Mouse (Mus musculus): ENCODE measurements around the gene Btbd9. TPM values are rescaled to one million over a fixed set of nuclear protein-coding genes. Genes with fewer than 3 reads are reported as not detected.

Gene Btbd9
- total and polyA plus RNA-seq, 3 experiments = 24.7 to 33.8 TPM; not detected in 1

GRCm38 (mm10) chr17:30180197-30180596 is 396.1 kb downstream of the Btbd9 start:
- Histone ChIP-seq H3K27me3 (ENCODE audit: control insufficient read depth in 1 of 2, insufficient read depth in 2 of 2, low read length in 2 of 2) (no peaks in the 10 kb centered on the region), H3K4me3 (ENCODE audit: control insufficient read depth in 1 of 2, insufficient read depth in 1 of 2, low read depth in 2 of 2, low read length in 2 of 2) (no peak overlapping the region), H3K9ac (ENCODE audit: control insufficient read depth, low read depth, low read length, poor library complexity, severe bottlenecking) (no peak overlapping the region), H3K27ac (ENCODE audit: control insufficient read depth, low read depth, low read length) (no peak overlapping the region), H3K36me3 (ENCODE audit: control insufficient read depth in 1 of 2, insufficient read depth in 2 of 2, low read length in 2 of 2) (peaks cover 0 to 9% of the 10 kb centered on the region in 2 experiments; a peak in 2 of 4 replicates), H3K4me1 (ENCODE audit: control insufficient read depth in 1 of 2, insufficient read depth in 2 of 2, low read length in 2 of 2) (peaks cover 0 to 4% of the 10 kb centered on the region in 2 experiments; a peak in 2 of 4 replicates), H3K79me2 (ENCODE audit: control insufficient read depth, insufficient read depth, low read length, poor library complexity) (no peaks in the 10 kb centered on the region), H3K9me3 (replicated peaks; ENCODE audit: insufficient read depth, low read length) (no peaks in the 10 kb centered on the region)
- no peak for DNase-seq (ENCODE audit: low read depth, low spot score)
- TF ChIP-seq CHD1 (IDR thresholded peaks at IDR 0.05; ENCODE audit: low read depth, low read length) = no peak
- no peak for TF ChIP-seq TBP (IDR thresholded peaks at IDR 0.05; ENCODE audit: low read depth, low read length)
- no peak for TF ChIP-seq CHD2 (IDR thresholded peaks at IDR 0.05; ENCODE audit: low read length)

- Histone ChIP-seq H3K27me3 (ENCODE audit: control insufficient read depth in 1 of 2, insufficient read depth in 2 of 2, low read length in 2 of 2) (no peaks in the 10 kb centered on the region), H3K9ac (ENCODE audit: control insufficient read depth, low read depth, low read length, poor library complexity, severe bottlenecking) (no peak overlapping the region), H3K4me3 (ENCODE audit: control insufficient read depth in 1 of 2, insufficient read depth in 1 of 2, low read depth in 2 of 2, low read length in 2 of 2) (no peak overlapping the region), H3K9me3 (replicated peaks; ENCODE audit: insufficient read depth, low read length) (no peaks in the 10 kb centered on the region), H3K36me3 (ENCODE audit: control insufficient read depth in 1 of 2, insufficient read depth in 2 of 2, low read length in 2 of 2) (peaks cover 0 to 9% of the 10 kb centered on the region in 2 experiments; a peak in 2 of 4 replicates), H3K4me1 (ENCODE audit: control insufficient read depth in 1 of 2, insufficient read depth in 2 of 2, low read length in 2 of 2) (peaks cover 0 to 4% of the 10 kb centered on the region in 2 experiments; a peak in 2 of 4 replicates), H3K27ac (ENCODE audit: control insufficient read depth, low read depth, low read length) (no peak overlapping the region), H3K79me2 (ENCODE audit: control insufficient read depth, insufficient read depth, low read length, poor library complexity) (no peaks in the 10 kb centered on the region)
- DNase-seq (ENCODE audit: low read depth, low spot score) = no peak
- no peak for TF ChIP-seq USF1 (IDR thresholded peaks at IDR 0.05; ENCODE audit: low read depth, low read length)
- TF ChIP-seq BHLHE40 (IDR thresholded peaks at IDR 0.05; ENCODE audit: borderline replicate concordance, low read depth, low read length) = no peak
- TF ChIP-seq MAZ (IDR thresholded peaks at IDR 0.05; ENCODE audit: low read depth, low read length) = no peak
- TF ChIP-seq MXI1 (IDR thresholded peaks at IDR 0.05; ENCODE audit: low read depth, low read length) = no peak
- no peak for TF ChIP-seq ZKSCAN1 (IDR thresholded peaks at IDR 0.05; ENCODE audit: low read depth, low read length)
- TF ChIP-seq MYC (IDR thresholded peaks at IDR 0.05; ENCODE audit: low read depth, low read length) = no peak
- no peak for TF ChIP-seq POLR2AphosphoS2 (IDR thresholded peaks at IDR 0.05; ENCODE audit: low read length)
- TF ChIP-seq RAD21 (IDR thresholded peaks at IDR 0.05; ENCODE audit: low read depth, low read length) = no peak
- no peak for TF ChIP-seq ZC3H11A (IDR thresholded peaks at IDR 0.05; ENCODE audit: low read depth, low read length)
Measured at GRCm38 (mm10) chr17:30178402-30178801, 397.9 kb downstream of the Btbd9 start.

GRCm38 (mm10) chr17:30177435-30177834 is 398.9 kb downstream of the Btbd9 start:
- Histone ChIP-seq H3K79me2 (ENCODE audit: control insufficient read depth, insufficient read depth, low read length, poor library complexity) (no peaks in the 10 kb centered on the region), H3K4me3 (ENCODE audit: control insufficient read depth in 1 of 2, insufficient read depth in 1 of 2, low read depth in 2 of 2, low read length in 2 of 2) (no peak overlapping the region), H3K4me1 (ENCODE audit: control insufficient read depth in 1 of 2, insufficient read depth in 2 of 2, low read length in 2 of 2) (peaks cover 0 to 4% of the 10 kb centered on the region in 2 experiments; a peak in 2 of 4 replicates), H3K36me3 (ENCODE audit: control insufficient read depth in 1 of 2, insufficient read depth in 2 of 2, low read length in 2 of 2) (peaks cover 0 to 9% of the 10 kb centered on the region in 2 experiments; a peak in 2 of 4 replicates), H3K27ac (ENCODE audit: control insufficient read depth, low read depth, low read length) (no peak overlapping the region), H3K9ac (ENCODE audit: control insufficient read depth, low read depth, low read length, poor library complexity, severe bottlenecking) (no peak overlapping the region), H3K9me3 (replicated peaks; ENCODE audit: insufficient read depth, low read length) (no peaks in the 10 kb centered on the region), H3K27me3 (ENCODE audit: control insufficient read depth in 1 of 2, insufficient read depth in 2 of 2, low read length in 2 of 2) (no peaks in the 10 kb centered on the region)
- no peak for DNase-seq (ENCODE audit: low read depth, low spot score)
- TF ChIP-seq BHLHE40 (IDR thresholded peaks at IDR 0.05; ENCODE audit: borderline replicate concordance, low read depth, low read length) = no peak
- no peak for TF ChIP-seq MYB (IDR thresholded peaks at IDR 0.05; ENCODE audit: low read depth, low read length)
- TF ChIP-seq SIN3A (IDR thresholded peaks at IDR 0.05; ENCODE audit: low read length) = no peak
- TF ChIP-seq TBP (IDR thresholded peaks at IDR 0.05; ENCODE audit: low read depth, low read length) = no peak
- TF ChIP-seq MEF2A (IDR thresholded peaks at IDR 0.05; ENCODE audit: extremely low read depth, insufficient replicate concordance, low read depth, low read length, poor library complexity, severe bottlenecking) = no peak
- no peak for TF ChIP-seq MAFK (IDR thresholded peaks at IDR 0.05; ENCODE audit: borderline replicate concordance, low read depth, low read length)
- TF ChIP-seq MAZ (IDR thresholded peaks at IDR 0.05; ENCODE audit: low read depth, low read length) = no peak
- no peak for TF ChIP-seq TCF12 (IDR thresholded peaks at IDR 0.05; ENCODE audit: low read depth, low read length)
- TF ChIP-seq CHD2 (IDR thresholded peaks at IDR 0.05; ENCODE audit: low read length) = no peak
- TF ChIP-seq CTCF (IDR thresholded peaks at IDR 0.05 in 2 of 3, conservative IDR thresholded peaks at IDR 0.05 in 1 of 3; ENCODE audit: control insufficient read depth in 1 of 3, insufficient read depth in 1 of 3, low read depth in 2 of 3, low read length in 3 of 3, poor library complexity in 1 of 3, severe bottlenecking in 1 of 3) = no peak
- TF ChIP-seq ELF1 (IDR thresholded peaks at IDR 0.05; ENCODE audit: low read depth, low read length) = no peak
- TF ChIP-seq MXI1 (IDR thresholded peaks at IDR 0.05; ENCODE audit: low read depth, low read length) = no peak
- TF ChIP-seq NELFE (IDR thresholded peaks at IDR 0.05; ENCODE audit: low read depth, low read length) = no peak
- TF ChIP-seq ZNF384 (IDR thresholded peaks at IDR 0.05; ENCODE audit: low read depth, low read length) = no peak

Measured in MEL (cell line).